Mouse (Mus musculus) megakaryocyte-erythroid progenitor cell, adult 5-6 weeks (primary cell): ENCODE data around the gene Ybx1. TPM values are rescaled to one million over a fixed set of nuclear protein-coding genes. Genes with fewer than 3 reads are reported as not detected.
A peak's percentile ranks its signal among the peaks of the same experiment; 100 is the strongest.

Experiments used
- ATAC-seq: replicated peaks from 2 replicates; pipeline ENCODE4 v1.8.0; 2016; ENCODE audit warnings: mild to moderate bottlenecking, inconsistent platforms; ENCODE audit not compliant: severe bottlenecking, poor library complexity, low FRiP score, low TSS enrichment
- total RNA-seq, 2 experiments: library from RNA; stranded (forward) in 1 of 2; stranded (reverse) in 1 of 2; fragments of 200-1000, 215-1000 nt in 1 of 2; fragments of >200 nt in 1 of 2; fragmentation: Nextera tagmentation in 1 of 2; gene quantifications; 2 replicates each; pipeline ENCODE4 v1.2.3; 2014 to 2017

The Ybx1 gene
- total RNA-seq, 2 experiments from 2014 or later, result 1,257 to 1,654 TPM

- ATAC-seq, result no peak
Measured at GRCm38 (mm10) chr4:119275726-119276125, 18.7 kb downstream of the Ybx1 start.

DNA sequence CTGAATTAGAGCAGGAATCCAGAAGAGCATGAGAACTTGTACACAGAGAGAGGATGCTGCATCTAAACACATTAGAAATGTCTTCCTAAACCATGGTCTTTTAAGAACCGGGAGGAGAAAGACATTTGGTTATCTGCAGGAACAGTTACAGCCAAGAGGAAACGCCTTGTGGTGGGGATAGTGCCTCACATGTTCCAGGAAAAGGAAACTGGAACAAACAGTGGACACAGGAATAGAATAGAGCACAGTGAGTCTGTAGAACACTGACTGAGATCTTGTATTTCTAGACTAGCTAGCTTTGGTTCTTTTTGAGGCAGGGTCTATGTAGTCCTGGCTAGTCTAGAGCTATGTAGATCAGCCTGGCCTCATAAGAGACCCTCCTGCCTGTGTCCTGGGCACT lies 19.2 kb downstream of the Ybx1 start:
- ATAC-seq, result peak; percentile 56

GRCm38 (mm10) chr4:119274627-119275026 lies 19.8 kb downstream of the Ybx1 start:
- peak; percentile 52 for ATAC-seq

DNA sequence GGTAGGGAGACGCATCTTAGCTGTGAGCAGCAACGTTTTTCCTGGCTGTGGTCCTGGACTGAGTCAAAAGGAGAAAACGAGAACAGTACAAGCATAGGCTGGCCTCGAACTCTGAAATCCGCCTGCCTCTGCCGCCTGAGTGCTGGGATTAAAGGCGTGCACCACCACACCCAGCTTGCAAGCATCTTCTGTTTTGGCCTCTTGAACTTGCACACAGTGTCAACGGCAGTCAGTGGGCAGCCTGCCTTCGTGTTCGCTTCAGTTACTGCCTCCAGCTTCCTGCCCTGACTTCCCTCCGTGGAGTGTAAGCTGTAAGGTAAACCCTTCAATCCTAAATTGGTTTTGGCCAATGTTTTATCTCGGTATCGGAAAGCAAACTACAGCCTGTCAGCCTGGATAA lies 27.8 kb downstream of the Ybx1 start:
- no peak for ATAC-seq

- no peak for ATAC-seq
Measured at GRCm38 (mm10) chr4:119263459-119263858, 30.9 kb downstream of the Ybx1 start.

DNA sequence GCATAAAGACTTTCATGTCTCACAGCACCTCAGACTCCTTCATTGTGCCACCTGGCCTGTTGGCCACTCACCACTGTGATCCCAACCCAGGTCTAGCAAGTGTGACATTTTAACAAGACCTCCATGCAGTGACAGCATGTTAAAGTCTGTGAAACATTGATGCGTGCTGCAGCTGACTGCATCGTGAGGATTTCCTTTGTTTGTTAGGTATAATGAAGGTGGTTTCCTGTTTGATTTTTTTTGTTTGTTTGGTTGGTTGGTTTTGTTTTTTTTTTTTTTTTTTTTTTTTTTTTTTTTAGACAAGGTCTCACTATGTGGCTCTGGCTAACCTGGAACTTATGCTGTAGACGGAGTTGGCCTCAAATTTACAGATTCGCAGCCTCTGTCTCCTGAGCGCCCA lies 31.9 kb downstream of the Ybx1 start:
- no peak for ATAC-seq

DNA sequence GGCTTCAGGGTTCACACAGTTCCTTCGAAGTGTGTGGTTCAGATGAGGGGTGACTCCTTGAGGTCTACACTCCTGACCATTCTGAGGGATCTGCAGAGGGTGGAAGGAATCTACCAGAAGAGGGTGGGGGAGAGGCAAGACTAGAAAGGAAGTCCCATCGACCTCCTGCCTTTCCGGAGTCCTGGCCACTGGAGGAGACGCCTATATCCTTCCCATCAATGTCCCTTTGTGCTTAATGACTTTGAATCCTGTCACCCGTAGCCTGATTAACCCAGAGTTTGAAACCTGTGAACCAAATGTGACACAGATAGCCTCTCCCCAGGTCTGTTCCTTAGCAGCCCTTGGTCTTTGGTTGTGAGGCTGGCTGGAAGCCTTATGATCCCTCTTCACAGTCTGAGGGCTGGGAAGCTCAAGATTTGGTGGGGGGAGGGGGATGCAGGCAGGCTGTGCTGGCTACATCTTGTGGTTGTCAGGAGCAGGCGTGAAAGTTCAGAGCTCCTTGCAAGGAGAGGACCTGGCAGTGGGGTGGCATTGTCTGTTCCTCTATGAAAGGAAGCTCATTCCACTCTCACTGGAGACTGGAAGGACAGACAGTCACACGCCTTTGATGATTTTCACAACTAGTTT lies 33.2 kb downstream of the Ybx1 start:
- ATAC-seq, result no peak

- no peak for ATAC-seq
Measured at GRCm38 (mm10) chr4:119259344-119260254, 34.8 kb downstream of the Ybx1 start.

DNA sequence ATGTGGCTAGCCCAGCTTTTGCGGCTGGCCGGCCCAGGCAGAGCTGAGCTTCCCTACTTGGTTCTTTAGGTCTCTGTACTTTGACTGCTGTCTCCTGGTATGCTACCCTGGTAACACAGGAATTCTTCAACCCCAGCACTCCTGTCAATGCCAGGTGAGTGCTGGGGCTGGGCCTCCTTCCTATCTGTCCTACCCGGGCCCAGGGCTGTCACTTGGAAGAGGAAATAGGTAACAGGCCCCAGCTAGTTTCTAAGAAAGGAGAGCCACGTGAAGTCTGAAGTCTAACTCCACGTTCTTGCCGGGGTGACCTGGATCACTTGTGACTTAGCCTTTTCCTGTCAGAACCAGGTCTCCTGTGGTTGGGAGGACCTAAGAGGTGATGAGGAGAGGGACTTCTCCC lies 37.3 kb downstream of the Ybx1 start:
- no peak for ATAC-seq

- no peak for ATAC-seq
Measured at GRCm38 (mm10) chr4:119255351-119255750, 39.1 kb downstream of the Ybx1 start, which contains the start of gene Cldn19. Cldn19 (plus strand) TSS chr4:119255414.

DNA sequence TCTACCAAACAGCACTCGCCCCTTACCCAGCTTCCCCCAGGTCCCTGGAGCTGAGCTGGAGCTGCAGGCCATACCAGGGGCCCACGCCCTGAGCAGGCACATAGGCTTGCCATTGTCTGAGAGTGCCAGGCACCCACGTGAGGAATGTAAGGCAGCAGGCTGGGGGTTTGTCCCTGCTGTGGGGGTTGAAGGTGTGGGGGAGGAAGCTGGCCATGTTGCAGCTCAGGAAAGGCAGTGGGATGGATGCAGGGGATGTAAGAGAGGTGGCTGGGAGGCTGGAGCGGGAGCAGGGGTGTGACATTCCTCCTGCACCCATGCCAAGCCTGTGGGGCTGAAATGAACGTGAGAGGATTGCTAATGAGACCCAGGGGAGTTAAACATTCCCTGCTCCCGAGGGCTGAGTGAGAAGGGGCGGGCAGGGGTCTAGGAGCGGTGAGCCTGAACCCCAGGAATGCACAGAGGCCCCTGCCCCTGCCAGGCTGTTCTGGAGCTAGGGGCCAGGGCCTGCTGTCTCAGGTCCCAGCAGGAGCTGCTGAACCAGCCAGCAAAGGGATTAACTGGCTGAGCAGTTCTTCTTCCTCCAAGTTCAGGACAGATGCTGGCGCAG lies 40.3 kb downstream of the Ybx1 start:
- no peak for ATAC-seq

- ATAC-seq, result no peak
Measured at GRCm38 (mm10) chr4:119252025-119252808, 42.2 kb downstream of the Ybx1 start.

- no peak for ATAC-seq
Measured at GRCm38 (mm10) chr4:119248407-119248965, 45.9 kb downstream of the Ybx1 start.

GRCm38 (mm10) chr4:119247462-119248235 lies 46.8 kb downstream of the Ybx1 start:
- peak; percentile 85 for ATAC-seq

- ATAC-seq, result no peak
Measured at GRCm38 (mm10) chr4:119246688-119247225, 47.6 kb downstream of the Ybx1 start.

DNA sequence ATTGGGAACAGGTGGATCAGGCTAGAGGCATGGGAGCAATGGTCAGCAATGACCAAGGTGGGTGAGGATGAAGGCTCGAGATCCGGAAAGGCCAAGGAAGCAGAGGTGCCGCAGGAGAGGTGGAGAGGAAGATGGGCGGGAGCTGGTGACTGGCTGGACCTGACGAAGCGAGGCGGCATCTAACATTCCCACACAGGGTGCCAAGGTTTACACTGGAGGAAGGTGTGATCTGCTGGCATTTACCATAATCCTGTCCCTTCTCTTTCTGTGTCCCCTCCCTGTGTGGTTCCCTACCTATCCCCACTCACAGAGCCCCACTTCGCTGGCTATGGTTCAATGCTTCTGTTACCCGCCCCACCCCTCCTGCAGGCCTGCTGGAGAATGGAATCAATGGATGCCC lies 48.4 kb downstream of the Ybx1 start:
- no peak for ATAC-seq

GRCm38 (mm10) chr4:119245556-119245955 lies 48.8 kb downstream of the Ybx1 start:
- ATAC-seq, result no peak

- no peak for ATAC-seq
Measured at GRCm38 (mm10) chr4:119244468-119245240, 49.8 kb downstream of the Ybx1 start.
